Mouse (Mus musculus): ENCODE results near the gene Nt5c3. TPM values are rescaled to one million over a fixed set of nuclear protein-coding genes. Genes with fewer than 3 reads are reported as not detected.
"Not testable (repeated sequence)": the region's sequence is repeated elsewhere in the genome, so short reads cannot be mapped to it uniquely, and the experiment has no call there.

Gene Nt5c3
- total RNA-seq, 1 experiment, result 15.6 TPM

- no peaks in the 10 kb centered on the region for H3K4me1 ChIP-seq (ENCODE audit: control insufficient read depth in 2 of 2, insufficient read depth in 2 of 2, low read length in 2 of 2, poor library complexity in 1 of 2)
- H3K9ac ChIP-seq (ENCODE audit: insufficient read depth, low read depth, low read length, poor library complexity, severe bottlenecking), result no peak overlapping the region
- TF ChIP-seq ZNF384 (IDR thresholded peaks at IDR 0.05; ENCODE audit: low read depth, low read length) (no peak), HCFC1 (IDR thresholded peaks at IDR 0.05; ENCODE audit: borderline replicate concordance, insufficient read depth, low read length) (no peak), MAFK (IDR thresholded peaks at IDR 0.05; ENCODE audit: insufficient read depth, low read depth, low read length) (no peak), ZC3H11A (IDR thresholded peaks at IDR 0.05; ENCODE audit: borderline replicate concordance, low read depth, low read length) (no peak), CHD2 (IDR thresholded peaks at IDR 0.05; ENCODE audit: low read depth, low read length) (no peak)
- no peak for DNase-seq (ENCODE audit: low read depth, low spot score)
- no peak overlapping the region for H3K27ac ChIP-seq (ENCODE audit: insufficient read depth, low read depth, low read length, poor library complexity, severe bottlenecking)
- H3K4me3 ChIP-seq (ENCODE audit: insufficient read depth in 1 of 2, low read depth in 1 of 2, low read length in 2 of 2, poor library complexity in 1 of 2, severe bottlenecking in 1 of 2), result no peak overlapping the region
- in situ Hi-C loops (cut with MboI; ENCODE audit: low sequenced_read_pairs in 2 of 2, unreplicated experiment in 2 of 2), result no loop called here
- H3K36me3 ChIP-seq (ENCODE audit: control insufficient read depth, insufficient read depth, low read length, poor library complexity, severe bottlenecking), result peaks cover 29% of the 10 kb centered on the region
- H3K9me3 ChIP-seq (ENCODE audit: control insufficient read depth, insufficient read depth, low read depth, low read length), result no peaks in the 10 kb centered on the region
Measured at GRCm38 (mm10) chr6:56877985-56878384, 45.7 kb downstream of the Nt5c3 start.

- H3K9me3 ChIP-seq (ENCODE audit: control insufficient read depth, insufficient read depth, low read depth, low read length), result no peaks in the 10 kb centered on the region
- no peaks in the 10 kb centered on the region for H3K4me1 ChIP-seq (ENCODE audit: control insufficient read depth in 2 of 2, insufficient read depth in 2 of 2, low read length in 2 of 2, poor library complexity in 1 of 2)
- H3K36me3 ChIP-seq (ENCODE audit: control insufficient read depth, insufficient read depth, low read length, poor library complexity, severe bottlenecking), result peaks cover 30% of the 10 kb centered on the region
- no peak overlapping the region for H3K27ac ChIP-seq (ENCODE audit: insufficient read depth, low read depth, low read length, poor library complexity, severe bottlenecking)
- no peak overlapping the region for H3K9ac ChIP-seq (ENCODE audit: insufficient read depth, low read depth, low read length, poor library complexity, severe bottlenecking)
- H3K4me3 ChIP-seq (ENCODE audit: insufficient read depth in 1 of 2, low read depth in 1 of 2, low read length in 2 of 2, poor library complexity in 1 of 2, severe bottlenecking in 1 of 2), result no peak overlapping the region
- no peak for DNase-seq (ENCODE audit: low read depth, low spot score)
- in situ Hi-C loops (cut with MboI; ENCODE audit: low sequenced_read_pairs in 2 of 2, unreplicated experiment in 2 of 2), result no loop called here
- TF ChIP-seq ZC3H11A (IDR thresholded peaks at IDR 0.05; ENCODE audit: borderline replicate concordance, low read depth, low read length), result no peak
Measured at GRCm38 (mm10) chr6:56876870-56877269, 46.9 kb downstream of the Nt5c3 start.

- no peak for DNase-seq (ENCODE audit: low read depth, low spot score)
- no peak for TF ChIP-seq ZNF384 (IDR thresholded peaks at IDR 0.05; ENCODE audit: low read depth, low read length)
- TF ChIP-seq MAFK (IDR thresholded peaks at IDR 0.05; ENCODE audit: insufficient read depth, low read depth, low read length), result no peak
- TF ChIP-seq CHD2 (IDR thresholded peaks at IDR 0.05; ENCODE audit: low read depth, low read length), result no peak
- TF ChIP-seq HCFC1 (IDR thresholded peaks at IDR 0.05; ENCODE audit: borderline replicate concordance, insufficient read depth, low read length), result no peak
- TF ChIP-seq ZC3H11A (IDR thresholded peaks at IDR 0.05; ENCODE audit: borderline replicate concordance, low read depth, low read length), result no peak
- in situ Hi-C loops (cut with MboI; ENCODE audit: low sequenced_read_pairs in 2 of 2, unreplicated experiment in 2 of 2), result no loop called here
- H3K9ac ChIP-seq (ENCODE audit: insufficient read depth, low read depth, low read length, poor library complexity, severe bottlenecking), result no peak overlapping the region
- H3K36me3 ChIP-seq (ENCODE audit: control insufficient read depth, insufficient read depth, low read length, poor library complexity, severe bottlenecking), result peaks cover 15% of the 10 kb centered on the region
- H3K4me3 ChIP-seq (ENCODE audit: insufficient read depth in 1 of 2, low read depth in 1 of 2, low read length in 2 of 2, poor library complexity in 1 of 2, severe bottlenecking in 1 of 2), result no peak overlapping the region
- H3K9me3 ChIP-seq (ENCODE audit: control insufficient read depth, insufficient read depth, low read depth, low read length), result no peaks in the 10 kb centered on the region
- no peak overlapping the region for H3K27ac ChIP-seq (ENCODE audit: insufficient read depth, low read depth, low read length, poor library complexity, severe bottlenecking)
- peaks cover 0 to 12% of the 10 kb centered on the region in 2 experiments; a peak in 2 of 4 replicates for H3K4me1 ChIP-seq (ENCODE audit: control insufficient read depth in 2 of 2, insufficient read depth in 2 of 2, low read length in 2 of 2, poor library complexity in 1 of 2)
Measured at GRCm38 (mm10) chr6:56870027-56870426, 53.7 kb downstream of the Nt5c3 start.

GRCm38 (mm10) chr6:56868565-56868964 is 55.2 kb downstream of the Nt5c3 start:
- peak; percentile 9 for DNase-seq (ENCODE audit: low read depth, low spot score)
- TF ChIP-seq CHD2 (IDR thresholded peaks at IDR 0.05; ENCODE audit: low read depth, low read length), result no peak
- no peak for TF ChIP-seq ZC3H11A (IDR thresholded peaks at IDR 0.05; ENCODE audit: borderline replicate concordance, low read depth, low read length)
- no peak for TF ChIP-seq HCFC1 (IDR thresholded peaks at IDR 0.05; ENCODE audit: borderline replicate concordance, insufficient read depth, low read length)
- TF ChIP-seq ZNF384 (IDR thresholded peaks at IDR 0.05; ENCODE audit: low read depth, low read length), result no peak
- TF ChIP-seq MAFK (IDR thresholded peaks at IDR 0.05; ENCODE audit: insufficient read depth, low read depth, low read length), result no peak
- 0 out of 2 replicates have a peak overlapping the region, but pooled peaks have one; percentile 40 for H3K27ac ChIP-seq (ENCODE audit: insufficient read depth, low read depth, low read length, poor library complexity, severe bottlenecking)
- no peak overlapping the region for H3K4me3 ChIP-seq (ENCODE audit: insufficient read depth in 1 of 2, low read depth in 1 of 2, low read length in 2 of 2, poor library complexity in 1 of 2, severe bottlenecking in 1 of 2)
- peaks cover 0 to 12% of the 10 kb centered on the region in 2 experiments; a peak in 2 of 4 replicates for H3K4me1 ChIP-seq (ENCODE audit: control insufficient read depth in 2 of 2, insufficient read depth in 2 of 2, low read length in 2 of 2, poor library complexity in 1 of 2)
- H3K36me3 ChIP-seq (ENCODE audit: control insufficient read depth, insufficient read depth, low read length, poor library complexity, severe bottlenecking), result peaks cover 14% of the 10 kb centered on the region
- in situ Hi-C loops (cut with MboI; ENCODE audit: low sequenced_read_pairs in 2 of 2, unreplicated experiment in 2 of 2), result no loop called here
- H3K9me3 ChIP-seq (ENCODE audit: control insufficient read depth, insufficient read depth, low read depth, low read length), result no peaks in the 10 kb centered on the region
- peak overlapping the region; percentile 26; the same call in 1 of the 2 replicates for H3K9ac ChIP-seq (ENCODE audit: insufficient read depth, low read depth, low read length, poor library complexity, severe bottlenecking)

GRCm38 (mm10) chr6:56866899-56867298 is 56.8 kb downstream of the Nt5c3 start:
- DNase-seq (ENCODE audit: low read depth, low spot score); H3K9me3 ChIP-seq (ENCODE audit: control insufficient read depth, insufficient read depth, low read depth, low read length); H3K27ac ChIP-seq (ENCODE audit: insufficient read depth, low read depth, low read length, poor library complexity, severe bottlenecking); H3K4me3 ChIP-seq (ENCODE audit: insufficient read depth in 1 of 2, low read depth in 1 of 2, low read length in 2 of 2, poor library complexity in 1 of 2, severe bottlenecking in 1 of 2); in situ Hi-C loops (cut with MboI; ENCODE audit: low sequenced_read_pairs in 2 of 2, unreplicated experiment in 2 of 2); H3K36me3 ChIP-seq (ENCODE audit: control insufficient read depth, insufficient read depth, low read length, poor library complexity, severe bottlenecking); H3K9ac ChIP-seq (ENCODE audit: insufficient read depth, low read depth, low read length, poor library complexity, severe bottlenecking): not testable (repeated sequence)
- H3K4me1 ChIP-seq (ENCODE audit: control insufficient read depth in 2 of 2, insufficient read depth in 2 of 2, low read length in 2 of 2, poor library complexity in 1 of 2), result peaks cover 0 to 12% of the 10 kb centered on the region in 2 experiments; a peak in 2 of 4 replicates

All from ES-E14 (cell line).